Mouse (Mus musculus) T-cell, adult 2 months (primary cell): ENCODE measurements around the gene Acss1.
A peak's percentile ranks its signal among the peaks of the same experiment; 100 is the strongest.

Experiments
- DNase-seq: peaks from one replicate; pipeline ENCODE4 v3.0.0; 2022; ENCODE audit warnings: low spot score

Acss1 gene

DNA sequence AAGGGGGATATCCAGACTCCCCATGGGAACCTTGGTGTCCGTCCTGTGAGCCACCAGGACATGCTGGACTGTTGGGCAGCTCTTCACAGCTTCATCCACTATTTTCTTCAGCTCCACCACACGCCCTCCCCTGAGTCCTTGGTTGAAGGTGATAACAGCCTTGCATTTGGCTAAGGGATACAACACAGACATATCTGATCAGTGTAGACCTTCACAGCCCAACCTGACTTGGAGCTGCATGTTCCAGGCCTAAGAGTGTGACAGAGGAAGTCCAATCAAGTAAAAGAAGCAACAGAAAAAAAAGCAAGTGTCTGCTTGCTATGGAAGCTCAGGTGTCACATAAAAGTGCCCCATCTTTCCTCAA is 29.9 kb downstream of the Acss1 start:
- no peak for DNase-seq

DNA sequence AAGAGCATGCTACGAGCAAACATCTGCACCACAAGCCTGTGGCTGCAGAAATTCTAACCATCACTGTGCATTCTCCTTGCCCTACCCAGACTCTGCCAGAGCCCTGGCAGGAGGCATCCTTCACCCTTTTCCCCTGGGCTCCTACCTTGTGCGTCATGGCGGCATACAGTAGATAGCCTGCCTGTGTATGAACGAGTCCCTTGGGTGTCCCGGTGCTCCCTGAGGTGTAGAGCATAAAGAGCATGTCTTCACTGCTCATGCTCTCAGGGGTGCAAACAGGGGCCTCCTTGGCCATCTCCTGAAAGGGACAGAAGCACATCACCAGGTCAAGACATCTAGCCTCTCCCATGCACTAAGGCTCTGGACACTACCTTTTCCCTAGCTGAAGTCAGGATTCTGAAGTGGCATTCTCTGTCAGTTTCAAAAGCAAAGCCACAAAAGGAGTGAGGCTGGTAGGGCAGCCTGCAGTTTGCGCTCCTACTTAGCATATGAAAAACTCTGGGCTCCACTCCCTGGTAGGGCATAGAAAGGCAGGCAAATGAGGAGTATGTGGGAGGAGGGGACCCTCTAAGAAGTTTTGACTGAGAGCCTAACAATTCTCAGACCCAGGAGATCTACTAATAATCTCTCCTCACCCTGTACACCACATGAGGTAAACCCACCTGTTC is 30.5 kb downstream of the Acss1 start:
- no peak for DNase-seq

DNA sequence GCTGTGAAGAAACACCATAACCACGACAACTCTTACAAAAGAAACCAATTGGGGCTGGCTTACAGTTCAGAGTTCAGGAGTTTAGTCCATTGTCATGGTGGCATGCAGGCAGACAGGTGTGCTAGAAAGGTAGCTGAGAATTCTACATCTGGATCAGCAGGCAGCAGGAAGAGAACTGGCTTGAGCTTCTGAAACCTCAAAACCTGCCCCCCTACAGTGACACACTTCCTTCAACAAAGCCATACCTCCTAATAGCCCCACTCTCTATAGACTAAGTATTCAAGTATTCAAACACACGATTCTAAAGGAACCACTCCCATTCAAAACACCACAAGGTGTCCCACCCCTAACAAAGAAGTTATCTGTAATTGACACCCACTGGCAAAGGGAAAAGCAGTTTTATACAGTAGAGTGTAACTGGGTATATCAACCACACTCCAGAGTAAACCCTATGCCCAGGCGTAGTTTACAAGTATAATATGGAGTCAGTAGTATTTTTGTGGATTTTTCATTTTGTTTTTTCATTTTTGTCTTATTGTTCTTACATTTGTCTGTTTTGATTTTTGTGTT is 32.3 kb downstream of the Acss1 start:
- DNase-seq, result no peak

DNA sequence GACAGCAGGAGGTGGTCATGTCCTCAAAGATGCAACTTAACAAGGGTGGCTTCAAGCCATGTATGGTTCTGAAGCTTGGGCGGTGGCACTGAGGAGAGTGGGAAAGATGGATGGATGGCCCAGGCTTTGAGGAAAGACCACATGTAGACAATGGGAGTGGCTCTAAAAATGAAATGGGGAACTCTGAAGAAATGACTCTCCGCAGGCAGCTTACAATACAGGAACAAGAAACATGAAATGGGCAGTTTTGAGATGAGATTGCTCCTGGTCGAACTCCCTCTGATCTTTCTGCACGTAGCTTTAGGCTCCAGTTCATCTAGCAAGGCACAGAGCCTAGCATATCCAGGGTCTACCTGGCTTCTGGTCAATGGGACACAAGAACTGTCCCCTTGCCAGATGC is 39.0 kb downstream of the Acss1 start:
- no peak for DNase-seq

DNA sequence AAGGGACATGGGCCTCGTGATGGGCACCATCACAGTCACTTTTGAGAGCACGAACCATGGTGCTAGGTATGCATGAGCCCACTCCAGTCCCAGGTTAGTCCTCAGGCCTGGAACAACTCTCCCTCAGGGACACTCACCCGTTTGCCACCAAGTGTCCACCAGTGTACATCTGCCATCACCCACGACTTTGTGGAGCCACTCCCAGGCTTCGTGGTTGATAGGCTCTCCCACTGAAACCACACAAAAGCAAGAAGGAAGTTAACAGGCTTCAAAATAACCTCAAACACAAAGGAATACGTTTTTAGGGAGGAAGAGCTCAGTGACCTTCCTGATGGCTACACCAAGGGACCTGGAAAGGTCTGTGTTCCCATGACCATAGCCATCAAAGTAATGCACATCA is 41.2 kb downstream of the Acss1 start:
- DNase-seq, result no peak

DNA sequence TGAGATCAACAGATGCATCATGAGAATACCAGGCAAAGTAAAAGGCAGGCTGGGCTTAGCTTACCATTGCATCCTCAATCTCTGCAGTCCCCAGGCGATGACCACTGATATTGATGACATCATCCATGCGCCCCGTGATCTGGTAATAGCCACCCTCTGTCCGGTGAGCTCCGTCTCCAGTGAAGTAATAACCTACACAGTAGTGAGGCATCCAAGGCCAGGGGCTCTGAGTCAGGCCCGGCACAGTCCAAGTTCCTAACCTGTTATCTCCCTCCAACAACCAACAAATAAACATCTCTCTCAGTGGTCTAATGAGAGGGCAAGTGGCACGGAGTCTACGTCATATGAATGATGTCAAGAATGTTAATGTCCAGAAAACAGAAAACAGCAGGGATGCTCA is 43.4 kb downstream of the Acss1 start:
- no peak for DNase-seq

DNA sequence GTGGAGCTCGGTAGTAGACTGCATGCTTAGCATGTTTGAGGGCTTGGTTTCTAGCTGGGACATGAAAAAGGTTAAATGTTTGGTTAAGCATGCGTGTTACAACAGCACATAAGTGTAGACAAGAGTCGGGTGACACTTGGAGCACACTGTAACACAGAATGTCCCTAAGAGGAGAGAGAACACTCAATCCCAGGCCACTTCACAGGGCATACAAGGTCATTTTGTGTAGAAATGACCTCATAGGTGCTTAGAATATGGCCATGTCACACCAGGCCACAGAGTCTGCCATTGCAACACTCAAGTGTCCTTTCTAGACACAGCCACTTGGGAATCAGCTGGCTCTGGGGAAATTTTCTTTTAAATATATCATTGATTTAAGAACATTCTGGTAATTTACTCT is 44.3 kb downstream of the Acss1 start:
- no peak for DNase-seq

DNA sequence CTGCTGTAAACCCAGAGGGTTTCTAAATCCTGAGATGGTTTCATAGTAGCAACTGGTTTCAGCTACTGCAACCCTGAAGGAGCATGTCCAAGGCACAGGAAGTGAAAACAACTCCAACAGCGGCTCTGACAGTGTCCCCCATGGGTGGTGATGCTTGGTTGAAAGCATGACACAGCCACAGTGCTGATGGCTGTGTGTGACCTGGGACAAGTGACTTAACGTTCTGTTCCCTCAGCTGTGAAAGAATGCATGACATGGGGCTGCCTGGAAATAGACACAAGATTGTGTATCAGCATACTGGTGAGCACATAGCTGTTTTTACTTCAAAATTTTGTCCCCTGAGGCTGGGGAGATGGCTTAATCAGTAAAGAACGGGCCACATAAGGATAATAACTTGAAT is 46.6 kb downstream of the Acss1 start:
- no peak for DNase-seq

DNA sequence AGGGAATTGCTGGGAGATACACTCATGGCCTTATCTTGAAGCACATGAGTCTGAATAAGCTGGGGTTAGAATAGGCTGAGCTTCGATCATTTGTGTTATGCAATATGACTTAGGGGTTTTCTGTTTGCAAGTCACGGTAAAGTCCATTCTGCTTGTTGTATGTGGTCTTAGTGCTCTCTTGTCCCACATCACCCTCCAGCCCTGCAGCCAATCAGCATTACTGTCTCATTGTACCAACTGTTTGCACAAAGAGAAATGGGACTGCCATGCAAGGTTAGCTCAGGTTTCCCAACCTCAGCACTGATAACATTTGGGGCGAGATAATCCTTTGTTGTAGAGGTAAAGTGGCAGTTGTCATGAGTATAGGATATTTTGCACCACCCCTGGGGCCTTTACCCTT is 58.2 kb downstream of the Acss1 start:
- no peak for DNase-seq

DNA sequence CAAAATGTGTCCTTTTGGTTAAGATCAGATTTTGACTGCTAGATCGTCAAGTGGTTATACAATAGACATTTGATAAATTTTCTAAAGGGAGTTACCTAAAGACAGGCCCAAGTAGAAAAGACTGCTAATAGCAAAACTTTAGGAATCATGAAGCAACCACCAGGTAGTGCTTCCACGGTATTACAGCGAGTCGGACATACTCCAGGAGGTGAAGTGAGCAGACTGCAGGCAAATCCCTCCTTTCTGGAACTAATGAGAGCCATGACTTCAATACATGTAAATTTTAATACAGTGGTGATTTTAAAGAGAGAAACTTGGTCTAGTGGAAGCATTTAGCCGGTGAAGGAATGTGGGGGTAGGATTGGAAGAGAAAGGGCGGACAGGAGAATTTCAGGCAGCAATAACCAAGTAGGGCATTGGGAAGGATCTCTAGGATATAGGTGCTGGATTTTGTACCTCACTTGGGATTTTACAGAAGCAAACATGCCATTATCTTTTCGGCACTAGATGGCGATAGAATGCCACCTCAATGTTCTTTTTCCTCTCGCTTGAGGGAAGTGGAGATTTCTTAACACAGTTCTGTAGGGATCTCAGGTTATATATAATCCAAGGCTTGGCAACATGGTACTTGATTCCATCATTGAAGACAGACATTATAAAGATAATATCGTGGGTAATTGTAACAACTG is 59.3 kb downstream of the Acss1 start:
- peak; percentile 54 for DNase-seq

DNA sequence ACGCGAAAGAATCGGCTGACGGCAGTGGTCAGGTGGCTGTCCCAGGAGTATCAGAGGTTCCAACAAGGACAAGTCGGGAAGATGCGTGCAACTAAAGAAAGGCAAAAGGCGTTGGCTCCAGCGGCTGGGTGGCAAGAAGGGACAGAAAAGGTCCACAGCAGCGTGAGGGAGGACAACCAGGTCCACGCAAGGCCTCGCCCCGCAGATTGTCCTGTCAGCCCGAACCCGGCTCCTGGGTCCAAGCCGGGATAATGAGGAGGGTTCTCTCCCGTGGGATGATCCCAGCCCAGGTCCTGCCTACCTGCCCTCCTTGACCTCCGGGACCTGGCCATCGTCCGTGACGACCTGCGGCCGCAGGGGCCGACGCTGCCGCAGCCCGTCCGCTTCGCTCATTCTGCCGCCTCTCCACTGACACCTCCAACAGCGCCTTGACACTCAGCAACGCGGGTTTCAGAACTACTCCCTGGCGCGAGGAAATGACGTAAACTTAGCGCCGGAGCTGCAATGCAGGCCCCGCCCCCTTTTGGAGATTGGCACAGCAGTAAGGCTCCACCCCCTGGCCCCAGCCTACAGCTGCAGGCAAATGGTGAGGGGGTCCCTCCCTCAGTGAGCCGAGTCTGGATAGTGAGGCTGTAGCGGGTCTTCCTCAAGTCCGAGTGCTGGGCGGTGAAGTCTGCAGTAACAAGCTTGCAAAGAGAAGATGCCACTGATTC is 60.1 kb downstream of the Acss1 start, which contains the start of gene Apmap:
Gene Apmap, minus strand, starts transcription at position 481 of the 713 bp plus-strand sequence.
- DNase-seq, result peak; percentile 97

DNA sequence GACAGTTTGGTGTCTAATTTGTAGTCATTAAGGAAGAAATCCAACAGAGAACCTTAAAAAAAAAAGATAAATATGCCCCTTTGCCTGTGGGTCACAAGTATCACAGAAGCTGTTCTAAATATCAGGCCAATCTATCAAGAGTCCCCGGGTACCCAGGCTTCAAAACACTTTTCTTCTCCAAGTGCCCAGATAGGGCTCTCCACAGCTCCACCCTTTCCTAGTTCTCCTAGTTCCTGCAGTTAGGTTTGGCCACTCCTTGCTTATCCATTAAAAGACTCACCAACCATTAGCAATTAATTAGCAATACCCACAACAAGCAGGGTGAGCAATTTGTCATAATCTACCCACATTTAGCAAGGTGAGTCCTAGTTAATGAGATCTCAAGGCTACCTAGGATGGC is 61.2 kb downstream of the Acss1 start:
- no peak for DNase-seq

DNA sequence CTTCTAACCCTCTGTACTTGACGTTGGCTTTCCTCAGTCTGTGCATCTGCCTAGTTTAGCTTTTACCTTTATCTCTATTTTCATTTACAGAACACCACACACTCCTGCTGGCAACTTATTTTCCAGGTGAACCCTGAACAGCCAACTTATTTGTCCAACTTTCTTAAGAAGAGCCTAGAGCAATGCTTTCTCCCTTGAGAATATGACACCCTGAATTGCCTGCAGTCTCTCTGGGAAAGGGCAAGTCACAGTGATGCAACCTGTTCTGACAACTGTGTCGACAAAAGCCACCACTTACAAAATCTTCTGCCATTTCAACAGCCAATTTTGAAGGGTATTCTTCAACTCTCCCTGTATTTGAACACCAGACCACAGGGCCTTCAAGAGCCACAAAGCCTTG is 63.5 kb downstream of the Acss1 start:
- no peak for DNase-seq

DNA sequence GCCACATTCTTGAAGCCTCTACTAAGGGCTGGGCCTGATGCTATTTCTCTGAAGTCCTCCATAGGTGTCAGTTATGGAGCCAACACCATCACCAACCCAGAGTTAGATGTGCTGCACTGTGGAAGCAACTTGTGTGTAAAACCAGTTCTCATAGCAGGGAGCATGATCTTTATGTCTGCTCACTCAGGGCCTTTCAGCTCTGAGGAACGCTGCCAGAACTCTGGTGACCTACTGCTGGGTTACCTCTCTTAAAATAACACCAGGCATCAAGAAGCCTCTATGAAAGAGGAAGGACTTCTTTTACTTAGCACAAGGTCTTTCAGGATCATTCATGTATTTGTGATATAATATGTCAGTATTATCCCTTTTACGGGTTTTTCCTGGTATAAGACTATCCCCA is 66.1 kb downstream of the Acss1 start:
- no peak for DNase-seq

DNA sequence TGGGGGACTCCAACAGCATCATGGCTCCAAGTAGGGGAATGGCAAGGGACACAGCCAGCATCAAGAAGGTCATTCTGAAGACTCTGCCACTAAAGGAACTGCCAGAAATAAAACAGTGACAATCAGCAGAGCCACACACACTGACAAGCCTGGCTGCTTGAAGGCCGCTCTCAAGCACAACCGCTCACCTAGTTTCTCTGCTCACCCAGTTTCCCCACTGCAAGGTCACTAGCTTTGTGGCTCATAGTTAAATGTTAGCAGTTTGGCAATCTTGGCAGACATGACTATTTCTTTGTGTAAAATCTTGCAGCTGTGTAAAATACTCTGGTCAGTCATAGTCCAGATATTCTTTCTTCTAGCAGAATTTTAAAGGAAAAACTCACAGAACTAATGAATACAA is 68.0 kb downstream of the Acss1 start:
- DNase-seq, result no peak

DNA sequence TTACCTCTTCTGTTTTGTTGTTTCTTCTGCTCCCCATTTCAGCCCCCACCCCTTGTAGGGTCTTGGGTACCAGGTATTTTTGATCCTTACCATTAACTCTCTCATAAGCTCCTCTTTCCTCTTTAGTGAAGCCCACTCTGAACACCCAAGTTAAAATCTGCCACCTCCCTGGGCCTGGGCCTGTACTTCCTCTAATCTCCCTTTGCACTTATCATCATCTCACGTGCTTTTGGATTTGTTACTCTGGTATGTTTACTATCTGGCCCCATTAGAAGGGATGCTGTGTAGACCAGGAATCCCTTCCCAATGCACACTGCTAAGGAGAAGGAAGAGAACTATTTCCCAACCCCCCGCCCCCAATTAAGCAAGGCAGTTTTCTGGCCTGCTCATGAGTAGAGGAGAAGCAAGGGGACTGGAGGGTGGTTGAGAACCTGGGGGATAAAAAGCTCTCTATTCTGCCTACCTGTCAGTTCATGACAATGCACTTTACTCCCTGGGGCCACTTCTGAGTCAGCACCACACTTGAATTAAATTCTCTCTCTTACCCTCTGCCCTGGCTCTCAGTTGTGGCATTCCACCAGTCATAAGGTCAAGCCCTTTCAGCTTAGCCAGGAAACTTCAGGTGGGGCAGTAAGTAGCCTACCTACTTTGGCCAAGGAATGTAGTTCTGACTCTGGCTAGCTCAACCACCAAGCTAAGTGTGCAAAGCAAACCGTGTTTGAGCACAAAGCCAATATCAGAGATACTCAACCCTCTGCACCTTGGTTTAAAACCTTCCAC is 72.7 kb downstream of the Acss1 start:
- no peak for DNase-seq

DNA sequence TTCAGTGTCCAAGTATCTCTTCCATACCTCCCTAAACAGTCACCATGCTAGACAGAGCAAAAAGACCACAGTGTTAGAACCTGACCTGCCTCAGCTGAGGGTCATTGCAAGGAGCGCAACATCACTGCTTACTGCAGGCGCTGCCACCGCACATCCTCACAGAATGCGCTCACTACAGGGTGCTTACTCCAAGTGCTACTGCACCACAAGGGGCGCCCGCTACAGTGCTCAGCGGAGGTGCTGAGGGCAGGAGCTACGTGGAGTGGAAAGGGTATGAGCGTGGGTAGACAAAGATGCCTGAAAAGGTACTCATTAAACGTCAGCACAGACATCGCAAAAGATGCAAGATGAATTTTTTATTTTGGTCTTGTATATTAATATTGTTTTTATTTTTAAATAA is 79.2 kb downstream of the Acss1 start:
- DNase-seq, result no peak

DNA sequence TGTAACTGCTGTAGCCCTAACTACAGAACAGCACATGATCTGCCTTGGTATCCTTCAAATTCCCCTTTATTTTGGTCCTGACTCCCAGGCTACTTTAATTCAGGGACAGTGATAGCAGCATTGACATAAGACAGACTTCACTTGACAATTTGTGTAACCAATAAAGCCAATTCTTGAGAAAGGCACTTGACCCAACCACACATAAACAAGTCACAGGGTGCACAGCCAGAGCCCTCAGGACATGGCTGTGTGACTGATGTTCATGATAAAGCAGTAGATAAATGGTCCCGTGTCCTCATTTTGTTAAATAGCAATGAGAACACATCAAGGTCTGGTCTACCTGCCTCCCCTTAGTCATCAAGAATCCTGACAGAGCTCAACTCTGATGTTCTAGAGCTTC is 88.7 kb downstream of the Acss1 start:
- no peak for DNase-seq

DNA sequence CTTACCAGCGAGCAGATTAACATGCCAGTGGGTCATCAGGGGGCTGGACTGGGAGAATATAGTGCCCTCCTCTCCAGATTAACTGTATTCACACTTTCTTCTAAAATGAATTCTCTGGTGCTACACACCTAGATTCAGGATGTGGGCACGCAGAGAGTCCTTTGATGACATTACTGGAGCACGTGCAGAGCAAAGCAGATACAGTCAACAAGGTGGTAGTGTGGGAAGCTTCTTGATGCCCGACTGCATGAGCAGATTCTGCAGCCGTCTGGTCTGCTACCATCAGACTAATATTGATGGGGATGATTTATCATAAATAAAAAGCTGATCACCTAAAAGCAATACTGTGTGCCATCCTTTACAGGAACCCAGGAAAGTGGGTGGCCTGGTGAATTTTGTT is 89.7 kb downstream of the Acss1 start:
- peak; percentile 79 for DNase-seq

DNA sequence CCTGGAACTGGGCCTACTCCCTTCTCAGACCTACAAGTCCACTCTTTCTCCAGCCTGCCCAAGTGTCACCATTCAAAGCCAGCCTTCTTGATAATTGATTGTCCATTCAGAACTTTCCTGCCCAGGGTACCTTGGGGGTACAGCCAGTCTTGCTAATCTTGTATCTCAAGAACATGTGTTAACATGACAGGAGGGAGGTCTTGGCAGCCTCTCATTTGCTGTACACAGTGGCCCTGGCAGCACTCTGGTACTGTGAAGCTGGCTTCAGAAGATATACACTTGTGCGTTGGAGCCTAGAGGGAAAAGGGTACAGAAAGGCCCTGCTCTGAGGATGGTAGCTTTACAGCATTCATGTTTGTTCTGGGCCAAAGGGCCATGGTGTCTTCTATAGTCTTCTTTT is 92.0 kb downstream of the Acss1 start:
- DNase-seq, result no peak

DNA sequence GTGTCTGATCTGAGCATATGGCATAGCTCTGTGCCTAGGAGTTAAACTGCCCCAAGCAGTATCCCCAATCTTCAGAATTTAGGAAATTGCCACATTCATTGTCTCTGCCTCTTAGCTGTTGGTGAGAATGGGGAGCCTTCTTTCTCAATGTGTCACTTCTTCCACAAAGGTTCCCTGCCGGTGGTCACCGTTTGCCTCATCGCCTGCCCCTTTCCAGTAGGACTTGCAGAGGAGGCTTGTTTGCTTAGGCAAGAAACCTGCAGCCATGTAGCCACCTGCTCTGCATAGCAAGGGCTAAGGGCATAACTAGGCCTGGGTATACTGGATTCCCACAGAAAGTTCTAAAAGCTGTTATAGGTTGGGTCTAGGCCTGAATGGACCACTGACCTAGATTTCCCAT is 95.8 kb downstream of the Acss1 start:
- no peak for DNase-seq

DNA sequence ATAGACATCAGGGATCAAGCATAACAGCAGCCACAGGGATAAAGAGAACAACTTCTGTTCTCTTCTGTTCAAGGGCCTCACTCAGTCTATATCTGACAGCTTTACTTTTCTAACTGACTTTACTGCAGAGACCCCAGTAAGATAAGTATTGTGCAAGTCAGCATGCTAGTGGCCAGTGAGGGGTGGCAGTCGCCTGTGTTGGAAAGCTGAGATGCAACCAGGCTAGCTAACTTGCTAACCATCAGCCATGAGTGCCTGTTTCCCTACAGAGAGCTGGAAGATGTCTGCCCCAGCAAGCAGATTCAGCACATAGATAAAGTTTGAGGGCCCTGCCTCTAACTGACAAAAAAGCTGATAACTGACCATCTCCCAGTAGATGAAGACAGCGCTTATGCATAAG is 97.5 kb downstream of the Acss1 start:
- no peak for DNase-seq
